Mouse (Mus musculus) kidney, postnatal 4 days (tissue): ENCODE data around the gene Rara.
A peak's percentile ranks its signal among the peaks of the same experiment; 100 is the strongest.

Experiments
- DNase-seq, 2 experiments: peaks; one replicate each; pipeline ENCODE4 v3.0.0; 2021; ENCODE audit warnings: mixed read lengths in 2 of 2

Rara gene

GRCm38 (mm10) chr11:98953835-98954320, 26.3 kb downstream of the Rara start:
- peak; percentile 8 to 12 for DNase-seq

GRCm38 (mm10) chr11:98954373-98954772, 26.8 kb downstream of the Rara start:
- peak; percentile 90 to 93 for DNase-seq

GRCm38 (mm10) chr11:98954801-98955706, 27.4 kb downstream of the Rara start:
- peak; percentile 53 to 65 for DNase-seq

- DNase-seq = peak in 1 of 2 experiments; percentile 37
These were observed 28.2 kb downstream of the Rara start for GRCm38 (mm10) chr11:98955707-98956235.

GRCm38 (mm10) chr11:98956340-98956739, 28.7 kb downstream of the Rara start:
- DNase-seq = no peak

- DNase-seq = peak; percentile 87 to 91
These were observed 32.1 kb downstream of the Rara start for GRCm38 (mm10) chr11:98959437-98960312.

GRCm38 (mm10) chr11:98960313-98960906, 32.8 kb downstream of the Rara start:
- peak; percentile 91 to 94 for DNase-seq

GRCm38 (mm10) chr11:98961051-98961592, 33.5 kb downstream of the Rara start:
- DNase-seq = peak; percentile 54 to 65

- DNase-seq = peak; percentile 38 to 56
These were observed 34.1 kb downstream of the Rara start for GRCm38 (mm10) chr11:98961766-98962165.

- DNase-seq = peak in 1 of 2 experiments; percentile 36
These were observed 34.9 kb downstream of the Rara start for GRCm38 (mm10) chr11:98962421-98963095.

GRCm38 (mm10) chr11:98963191-98964021, 35.8 kb downstream of the Rara start:
- peak; percentile 92 to 95 for DNase-seq

GRCm38 (mm10) chr11:98964201-98964615, 36.6 kb downstream of the Rara start:
- no peak for DNase-seq

- DNase-seq = peak in 1 of 2 experiments; percentile 37
These were observed 37.2 kb downstream of the Rara start for GRCm38 (mm10) chr11:98964616-98965415.

GRCm38 (mm10) chr11:98965416-98966077, 37.9 kb downstream of the Rara start:
- DNase-seq = peak in 1 of 2 experiments; percentile 37

- peak; percentile 61 to 71 for DNase-seq
These were observed 39.0 kb downstream of the Rara start for GRCm38 (mm10) chr11:98966499-98967141.

- DNase-seq = no peak
These were observed 40.5 kb downstream of the Rara start for GRCm38 (mm10) chr11:98968079-98968478.

GRCm38 (mm10) chr11:98968716-98969495, 41.3 kb downstream of the Rara start:
- DNase-seq = peak; percentile 32 to 47

- peak in 1 of 2 experiments; percentile 58 for DNase-seq
These were observed 41.9 kb downstream of the Rara start for GRCm38 (mm10) chr11:98969496-98969927.
